Mouse (Mus musculus): Measurements from ENCODE around the gene Hoxa4. TPM values are rescaled to one million over a fixed set of nuclear protein-coding genes. Genes with fewer than 3 reads are reported as not detected.

Gene Hoxa4
- polyA plus RNA-seq, 1 experiment from 2014 or later = not detected

DNA sequence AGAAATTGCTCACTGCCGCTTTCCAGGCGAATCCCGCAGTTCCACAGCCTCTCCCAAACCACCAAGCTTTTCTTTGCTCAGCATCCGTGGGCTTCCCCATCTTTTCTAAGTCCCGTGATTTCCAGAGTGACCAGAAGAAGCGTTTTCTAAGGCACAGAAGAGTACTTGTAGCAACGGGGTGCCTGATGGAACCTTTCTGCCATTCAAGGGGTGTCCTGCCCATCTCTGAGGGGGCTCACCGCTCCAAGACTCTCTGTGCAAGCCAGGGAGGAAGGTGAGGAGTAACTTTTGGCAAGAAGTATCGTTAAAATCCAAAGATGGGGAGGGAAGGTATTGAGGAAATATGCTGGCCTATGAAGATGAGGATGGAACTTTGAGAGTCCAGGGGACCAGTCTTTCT, 13.7 kb downstream of the Hoxa4 start:
- ATAC-seq = no peak
- H3K9ac ChIP-seq = no peak overlapping the region
- H3K4me3 ChIP-seq = no peak overlapping the region
- H3K9me3 ChIP-seq (replicated peaks) = no peaks in the 10 kb centered on the region
- H3K4me2 ChIP-seq = no peak overlapping the region
- H3K4me1 ChIP-seq = peaks cover under 1% of the 10 kb centered on the region; the same call in 1 of the 2 replicates
- 1% methylated on average over 9 of the region's 9 CpGs for WGBS
- H3K27ac ChIP-seq = no peak overlapping the region
- peaks cover 99% of the 10 kb centered on the region for H3K27me3 ChIP-seq
- H3K36me3 ChIP-seq (ENCODE audit: poor library complexity, severe bottlenecking) = no peaks in the 10 kb centered on the region

DNA sequence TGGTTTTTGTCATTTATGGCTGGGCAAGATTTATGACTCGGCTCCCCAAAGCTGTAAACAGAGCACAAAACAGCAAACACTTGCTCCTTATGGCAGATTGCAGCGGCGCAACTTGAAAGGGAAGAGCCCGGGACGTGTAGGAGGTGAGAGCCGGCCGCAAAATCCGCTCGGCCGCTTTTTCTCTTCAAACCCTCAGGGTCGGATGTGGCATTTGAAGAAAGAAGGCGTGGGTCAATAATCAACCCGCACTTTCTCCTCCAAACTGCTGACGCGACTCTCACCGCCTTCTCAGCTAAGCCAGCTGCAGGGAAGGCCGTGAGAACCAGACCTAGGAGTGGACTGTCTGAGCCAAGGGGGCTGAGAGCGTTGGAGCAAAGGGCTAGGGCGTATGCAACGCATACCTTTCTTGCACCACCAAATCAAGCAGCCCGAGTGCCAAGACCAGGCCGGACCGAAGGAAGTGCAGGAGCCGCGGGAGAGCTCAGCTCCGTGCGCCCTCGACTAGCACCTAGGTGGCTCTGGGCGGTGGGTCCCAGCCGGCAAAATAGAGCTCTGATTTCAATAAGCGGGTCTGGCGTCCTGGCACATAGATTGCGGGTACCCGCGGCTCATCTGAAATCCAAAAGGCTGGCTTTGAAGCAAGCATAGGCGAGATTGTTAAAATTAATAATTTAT, 14.4 kb downstream of the Hoxa4 start, which contains the start of gene 5730596B20Rik:
5730596B20Rik (plus strand) TSS at position 438 of the 675 bp plus-strand sequence.
- Histone ChIP-seq H3K9ac (no peak within 1 kb of the TSS), H3K4me1 (peaks cover 7% of the 10 kb centered on the region; the same call in 1 of the 2 replicates), H3K36me3 (ENCODE audit: poor library complexity, severe bottlenecking) (no peaks in the 10 kb centered on the region), H3K9me3 (replicated peaks) (no peaks in the 10 kb centered on the region), H3K27ac (no peak within 1 kb of the TSS), H3K27me3 (peaks cover 99% of the 10 kb centered on the region), H3K4me3 (no peak within 1 kb of the TSS), H3K4me2 (no peak within 1 kb of the TSS)
- ATAC-seq = no peak
- WGBS = under 1% methylated on average over 36 of the region's 36 CpGs

- no peak overlapping the region for H3K4me3 ChIP-seq
- H3K4me1 ChIP-seq = peaks cover 7% of the 10 kb centered on the region; the same call in 1 of the 2 replicates
- H3K4me2 ChIP-seq = no peak overlapping the region
- H3K9ac ChIP-seq = no peak overlapping the region
- H3K36me3 ChIP-seq (ENCODE audit: poor library complexity, severe bottlenecking) = no peaks in the 10 kb centered on the region
- WGBS = 1% methylated on average over 6 of the region's 6 CpGs
- peaks cover 99% of the 10 kb centered on the region for H3K27me3 ChIP-seq
- no peaks in the 10 kb centered on the region for H3K9me3 ChIP-seq (replicated peaks)
- H3K27ac ChIP-seq = no peak overlapping the region
- ATAC-seq = no peak
Measured at GRCm38 (mm10) chr6:52176391-52176790, 15.2 kb downstream of the Hoxa4 start.

GRCm38 (mm10) chr6:52175864-52176263, 15.7 kb downstream of the Hoxa4 start:
- H3K4me2 ChIP-seq = no peak overlapping the region
- H3K9me3 ChIP-seq (replicated peaks) = no peaks in the 10 kb centered on the region
- ATAC-seq = no peak
- H3K27ac ChIP-seq = no peak overlapping the region
- H3K4me3 ChIP-seq = no peak overlapping the region
- H3K4me1 ChIP-seq = peaks cover 7% of the 10 kb centered on the region; the same call in 1 of the 2 replicates
- WGBS = 3% methylated on average over 15 of the region's 35 CpGs
- H3K9ac ChIP-seq = no peak overlapping the region
- H3K27me3 ChIP-seq = peaks cover 99% of the 10 kb centered on the region
- no peaks in the 10 kb centered on the region for H3K36me3 ChIP-seq (ENCODE audit: poor library complexity, severe bottlenecking)

DNA sequence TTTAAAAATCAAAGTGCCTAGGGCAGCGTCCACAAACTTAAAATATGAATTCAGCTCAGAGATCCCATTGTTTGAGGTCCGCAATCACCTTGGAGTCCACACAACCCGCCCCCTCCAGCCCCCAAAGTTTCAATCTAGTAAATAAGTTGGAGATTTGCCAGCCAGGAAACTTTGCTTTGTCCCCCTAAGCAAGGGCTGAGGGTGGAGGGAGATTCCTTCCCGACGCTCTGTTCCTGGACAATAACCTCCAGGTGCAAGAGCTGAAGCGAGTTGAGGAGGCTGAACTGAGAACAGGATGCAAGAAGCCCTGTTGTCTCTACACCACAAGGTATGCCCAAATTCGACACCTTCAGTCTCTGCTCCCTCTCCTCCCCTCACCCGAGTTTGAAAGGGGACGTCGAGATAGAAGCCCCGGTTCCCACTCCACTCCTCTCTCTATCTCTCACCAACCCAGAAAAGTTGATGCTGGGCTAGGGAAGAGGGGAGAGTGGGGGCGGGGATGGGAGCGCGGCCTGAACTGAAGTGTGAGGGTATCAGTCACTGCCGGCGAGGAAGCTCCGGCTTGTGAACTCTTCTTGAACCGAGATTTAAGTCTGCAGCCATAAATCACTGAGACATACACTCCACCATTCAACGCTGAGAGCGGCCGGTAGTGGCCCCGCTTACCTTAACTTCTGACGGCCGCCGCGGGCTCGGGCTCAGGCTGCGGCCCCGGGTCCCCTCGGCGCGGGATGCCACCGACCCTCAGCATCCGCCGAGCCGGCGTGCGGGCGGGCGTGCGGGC, 16.4 kb downstream of the Hoxa4 start:
- Histone ChIP-seq H3K9me3 (replicated peaks) (no peaks in the 10 kb centered on the region), H3K27ac (no peak overlapping the region), H3K4me3 (no peak overlapping the region), H3K36me3 (ENCODE audit: poor library complexity, severe bottlenecking) (no peaks in the 10 kb centered on the region), H3K27me3 (peaks cover 99% of the 10 kb centered on the region), H3K9ac (no peak overlapping the region), H3K4me2 (no peak overlapping the region), H3K4me1 (peaks cover 7% of the 10 kb centered on the region; the same call in 1 of the 2 replicates)
- no peak for ATAC-seq
- 1% methylated on average over 30 of the region's 41 CpGs for WGBS

- H3K4me3 ChIP-seq = no peak overlapping the region
- no peak overlapping the region for H3K4me2 ChIP-seq
- no peak for ATAC-seq
- H3K36me3 ChIP-seq (ENCODE audit: poor library complexity, severe bottlenecking) = no peaks in the 10 kb centered on the region
- no peak overlapping the region for H3K27ac ChIP-seq
- 6% methylated on average over 4 of the region's 4 CpGs for WGBS
- H3K27me3 ChIP-seq = peaks cover 98% of the 10 kb centered on the region
- H3K9ac ChIP-seq = no peak overlapping the region
- no peaks in the 10 kb centered on the region for H3K9me3 ChIP-seq (replicated peaks)
- H3K4me1 ChIP-seq = peaks cover 7% of the 10 kb centered on the region; the same call in 1 of the 2 replicates
Measured at GRCm38 (mm10) chr6:52173648-52174047, 17.9 kb downstream of the Hoxa4 start.

GRCm38 (mm10) chr6:52172501-52172900, 19.1 kb downstream of the Hoxa4 start:
- no peaks in the 10 kb centered on the region for H3K9me3 ChIP-seq (replicated peaks)
- no peak overlapping the region for H3K9ac ChIP-seq
- ATAC-seq = peak; percentile 38; the same call in 1 of the 2 replicates
- H3K4me1 ChIP-seq = peaks cover 7% of the 10 kb centered on the region; the same call in 1 of the 2 replicates
- H3K27me3 ChIP-seq = peaks cover 98% of the 10 kb centered on the region
- WGBS = 0% methylated on average over 35 of the region's 35 CpGs
- no peak overlapping the region for H3K27ac ChIP-seq
- peak overlapping the region; percentile 24 for H3K4me3 ChIP-seq
- H3K4me2 ChIP-seq = peak overlapping the region; percentile 48
- H3K36me3 ChIP-seq (ENCODE audit: poor library complexity, severe bottlenecking) = no peaks in the 10 kb centered on the region

- H3K9me3 ChIP-seq (replicated peaks) = no peaks in the 10 kb centered on the region
- no peak overlapping the region for H3K27ac ChIP-seq
- H3K27me3 ChIP-seq = peaks cover 98% of the 10 kb centered on the region
- H3K9ac ChIP-seq = no peak overlapping the region
- peaks cover 7% of the 10 kb centered on the region; the same call in 1 of the 2 replicates for H3K4me1 ChIP-seq
- peak overlapping the region; percentile 48; the same call in 1 of the 2 replicates for H3K4me2 ChIP-seq
- ATAC-seq = no peak
- H3K4me3 ChIP-seq = no peak overlapping the region
- 6% methylated on average over 6 of the region's 7 CpGs for WGBS
- H3K36me3 ChIP-seq (ENCODE audit: poor library complexity, severe bottlenecking) = no peaks in the 10 kb centered on the region
Measured at GRCm38 (mm10) chr6:52171938-52172337, 19.6 kb downstream of the Hoxa4 start.

DNA sequence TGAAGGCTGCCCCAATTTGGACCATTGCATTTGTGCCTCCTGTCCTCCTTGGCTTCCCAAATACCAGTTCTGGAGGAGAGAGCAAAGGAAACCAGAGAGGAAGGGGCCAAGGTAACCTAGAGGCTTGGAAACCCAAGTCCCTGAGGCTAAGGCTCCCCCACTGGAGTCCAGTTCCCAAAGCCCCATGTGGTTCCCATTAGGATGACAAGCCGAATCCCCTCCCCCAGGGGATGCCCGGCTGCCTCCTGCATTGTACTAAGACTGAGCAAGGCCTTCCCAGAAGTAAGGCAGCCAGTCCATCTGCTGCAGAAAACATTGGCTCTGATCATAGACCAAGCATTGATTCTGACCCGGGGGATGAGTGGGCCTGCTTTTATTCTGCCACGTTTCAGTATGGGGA, 20.2 kb downstream of the Hoxa4 start:
- no peaks in the 10 kb centered on the region for H3K36me3 ChIP-seq (ENCODE audit: poor library complexity, severe bottlenecking)
- WGBS = 2% methylated on average over 4 of the region's 4 CpGs
- H3K9me3 ChIP-seq (replicated peaks) = no peaks in the 10 kb centered on the region
- no peak overlapping the region for H3K4me2 ChIP-seq
- no peak overlapping the region for H3K9ac ChIP-seq
- no peak for ATAC-seq
- H3K27me3 ChIP-seq = peaks cover 98% of the 10 kb centered on the region
- no peak overlapping the region for H3K27ac ChIP-seq
- no peak overlapping the region for H3K4me3 ChIP-seq
- H3K4me1 ChIP-seq = peaks cover 7% of the 10 kb centered on the region; the same call in 1 of the 2 replicates

- WGBS = 1% methylated on average over 5 of the region's 5 CpGs
- Histone ChIP-seq H3K36me3 (ENCODE audit: poor library complexity, severe bottlenecking) (no peaks in the 10 kb centered on the region), H3K4me1 (peaks cover 7% of the 10 kb centered on the region; the same call in 1 of the 2 replicates), H3K27me3 (peaks cover 98% of the 10 kb centered on the region), H3K4me2 (no peak overlapping the region), H3K4me3 (no peak overlapping the region), H3K27ac (no peak overlapping the region), H3K9ac (no peak overlapping the region), H3K9me3 (replicated peaks) (no peaks in the 10 kb centered on the region)
- no peak for ATAC-seq
Measured at GRCm38 (mm10) chr6:52170898-52171223, 20.7 kb downstream of the Hoxa4 start.

DNA sequence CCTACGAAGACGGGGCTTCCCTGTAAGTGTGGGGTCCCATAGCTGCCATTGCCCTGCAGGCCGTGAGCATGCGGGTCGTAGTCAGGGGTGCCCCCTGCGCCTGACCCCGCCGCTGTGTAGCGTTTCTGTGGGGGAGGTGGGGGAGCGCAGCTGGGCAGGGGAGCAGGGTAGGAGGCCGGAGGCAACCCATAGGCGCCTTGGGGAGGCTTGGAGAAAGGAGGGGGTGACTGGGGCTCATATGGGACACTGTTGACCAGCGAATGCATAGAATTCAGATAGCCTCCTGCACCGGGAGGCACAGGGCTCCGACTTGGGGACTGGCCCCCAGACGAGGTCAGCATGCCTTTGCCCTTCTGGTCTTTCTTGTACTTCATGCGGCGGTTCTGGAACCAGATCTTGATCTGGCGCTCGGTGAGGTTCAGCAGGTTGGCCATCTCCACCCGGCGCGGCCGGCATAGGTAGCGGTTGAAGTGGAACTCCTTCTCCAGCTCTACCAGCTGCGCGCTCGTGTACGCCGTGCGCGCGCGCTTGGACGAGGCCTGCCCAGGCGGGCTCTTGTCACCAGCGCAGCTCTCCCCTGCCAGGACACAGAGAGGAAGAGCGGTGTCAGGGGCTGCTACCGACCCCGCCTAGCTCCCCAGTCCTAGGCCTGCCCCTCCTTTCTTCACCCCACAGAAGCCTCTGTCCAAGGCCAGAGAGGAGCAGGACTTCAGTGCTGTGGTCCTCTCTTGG, 21.2 kb downstream of the Hoxa4 start:
- H3K9me3 ChIP-seq (replicated peaks) = no peaks in the 10 kb centered on the region
- no peak overlapping the region for H3K9ac ChIP-seq
- no peak for ATAC-seq
- H3K4me3 ChIP-seq = no peak overlapping the region
- H3K27me3 ChIP-seq = peaks cover 98% of the 10 kb centered on the region
- under 1% methylated on average over 39 of the region's 40 CpGs for WGBS
- peaks cover 7% of the 10 kb centered on the region; the same call in 1 of the 2 replicates for H3K4me1 ChIP-seq
- no peak overlapping the region for H3K27ac ChIP-seq
- no peak overlapping the region for H3K4me2 ChIP-seq
- no peaks in the 10 kb centered on the region for H3K36me3 ChIP-seq (ENCODE audit: poor library complexity, severe bottlenecking)

All from forebrain, embryonic 13.5 days (tissue).